Mouse (Mus musculus) cortical plate, adult 2 months (tissue): ENCODE measurements at regions not wholly inside any gene's neighbourhood (a gene's known extent, or its start where the extent isn't known, plus 50 kb on each side); places are given as distances from the start of the nearest gene placed in this dataset.

Source experiments
- H3K27ac ChIP-seq: fragments of 200-500 bp; 2 replicates; pipeline ENCODE4 v1.5.1; 2012; ENCODE audit warnings: low read length, control low read depth, inconsistent platforms; ENCODE audit not compliant: insufficient read depth
- H3K4me1 ChIP-seq: fragments of 200-500 bp; 2 replicates; pipeline ENCODE4 v1.6.1; 2011; ENCODE audit warnings: low read length; ENCODE audit not compliant: control insufficient read depth, insufficient read depth
- H3K4me3 ChIP-seq: fragments of 200-500 bp; 2 replicates; pipeline ENCODE4 v1.5.1; 2011; ENCODE audit warnings: mild to moderate bottlenecking, low read length, control low read depth; ENCODE audit not compliant: insufficient read depth
- CTCF ChIP-seq: fragments of 200-500 bp; IDR thresholded peaks from 2 replicates; pipeline ENCODE4 v1.5.1; 2011; ENCODE audit warnings: mild to moderate bottlenecking, control low read depth, low read length; ENCODE audit not compliant: insufficient read depth; ENCODE audit errors: extremely low read depth
- POLR2A ChIP-seq: fragments of 200-500 bp; IDR thresholded peaks from 2 replicates; pipeline ENCODE4 v1.6.1; 2011; ENCODE audit warnings: mild to moderate bottlenecking, low read length, control low read depth; ENCODE audit not compliant: insufficient read depth; ENCODE audit errors: extremely low read depth

DNA sequence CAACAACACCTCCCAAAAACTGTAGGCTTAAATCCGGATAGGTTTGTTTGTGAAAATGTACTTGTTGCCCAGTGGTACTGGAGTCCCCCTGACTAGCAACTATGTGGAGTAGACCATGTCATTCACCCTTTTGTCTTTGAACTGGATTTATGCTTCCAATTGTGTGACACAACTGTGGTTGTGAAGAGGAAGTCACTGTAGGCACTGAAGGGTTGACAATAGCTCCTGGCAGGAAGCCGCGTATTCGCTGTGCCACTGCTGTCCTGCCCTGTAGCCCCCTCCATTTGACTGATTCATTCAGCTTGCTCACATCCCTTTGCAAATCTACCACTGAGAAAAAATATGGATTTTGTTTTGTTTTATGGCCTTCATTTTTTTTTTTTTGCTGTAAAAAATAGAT lies 353.9 kb downstream of the Btg1 start:
- Histone ChIP-seq H3K4me1 (no peaks in the 10 kb centered on the region), H3K27ac (no peak overlapping the region), H3K4me3 (no peak overlapping the region)
- TF ChIP-seq CTCF = no peak
- TF ChIP-seq POLR2A = no peak

DNA sequence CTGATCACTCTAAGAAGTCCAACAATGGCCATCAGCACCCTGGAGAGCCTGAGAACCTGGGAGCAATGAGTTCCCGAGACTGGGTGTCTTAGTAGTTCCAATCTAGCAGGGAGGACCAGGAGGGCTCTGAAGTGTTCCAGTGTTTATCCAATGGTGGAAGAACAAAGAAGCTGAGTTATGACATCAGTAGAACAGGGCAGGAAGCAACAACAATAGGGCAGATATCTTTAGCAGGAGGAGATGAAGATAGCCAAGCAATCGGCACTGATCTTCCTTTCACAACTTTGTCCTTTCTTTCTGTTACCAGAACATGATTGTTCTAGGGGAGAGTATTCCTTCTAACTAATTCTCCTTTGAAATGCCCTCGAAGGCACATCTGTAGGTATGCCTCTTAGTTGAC lies 355.0 kb downstream of the Btg1 start:
- no peak for TF ChIP-seq POLR2A
- no peak for TF ChIP-seq CTCF
- Histone ChIP-seq H3K27ac (no peak overlapping the region), H3K4me1 (no peaks in the 10 kb centered on the region), H3K4me3 (no peak overlapping the region)

DNA sequence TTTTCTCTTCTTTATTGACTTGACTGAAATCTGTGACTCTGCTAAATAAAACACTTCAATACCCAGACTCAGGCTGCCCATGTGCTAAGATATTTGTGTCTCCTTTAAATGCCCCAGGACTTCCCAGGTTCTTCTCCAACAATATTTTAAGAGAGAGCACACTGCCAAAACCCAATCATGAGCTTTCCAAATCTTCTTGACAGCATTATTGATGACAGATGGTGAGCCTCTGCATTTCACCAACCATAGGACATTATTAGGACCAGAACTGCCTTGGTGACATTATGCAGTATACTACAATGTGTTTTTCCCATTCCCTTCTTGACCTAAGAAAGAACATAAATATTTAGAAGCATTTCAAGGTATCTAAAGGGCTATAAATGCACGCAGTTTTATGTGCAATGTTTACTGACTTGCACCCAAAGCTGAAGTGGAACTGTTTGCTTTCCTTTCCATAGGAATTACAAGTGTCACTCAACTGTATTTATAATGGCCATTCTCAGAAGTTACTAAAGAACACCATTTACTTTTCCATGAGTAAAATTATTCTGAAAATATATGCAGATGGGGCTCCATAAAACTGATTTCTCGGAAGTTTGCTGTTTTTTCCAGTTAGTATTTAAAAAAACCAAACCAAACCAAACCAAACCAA lies 357.6 kb downstream of the Btg1 start:
- Histone ChIP-seq H3K4me1 (no peaks in the 10 kb centered on the region), H3K4me3 (no peak overlapping the region)

DNA sequence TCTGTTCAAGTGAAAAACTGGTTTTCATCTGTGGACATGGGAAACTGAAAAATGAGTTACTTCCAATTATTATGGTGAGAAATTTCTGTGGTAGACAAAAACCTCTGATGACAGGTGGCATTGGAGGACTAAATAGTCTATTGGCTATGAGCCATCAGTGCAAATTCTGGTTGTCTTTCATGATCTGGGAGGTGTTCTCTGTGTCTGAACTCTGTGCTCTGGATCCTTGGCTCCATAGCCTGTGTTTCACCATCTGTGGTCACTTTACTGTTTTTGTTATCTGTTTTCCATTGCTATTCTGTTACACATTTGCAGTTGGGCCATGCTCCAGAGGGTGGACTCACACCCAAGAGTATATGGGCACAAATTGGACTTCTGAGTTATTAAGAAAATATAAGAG lies 359.9 kb downstream of the Btg1 start:
- TF ChIP-seq POLR2A (no peak), CTCF (no peak)
- H3K4me3 ChIP-seq = no peak overlapping the region
- no peaks in the 10 kb centered on the region for H3K4me1 ChIP-seq
- no peak overlapping the region for H3K27ac ChIP-seq

More for the DNA sequence above, 357.6 kb downstream of the Btg1 start:
- TF ChIP-seq POLR2A (no peak), CTCF (no peak)
- no peak overlapping the region for H3K27ac ChIP-seq

DNA sequence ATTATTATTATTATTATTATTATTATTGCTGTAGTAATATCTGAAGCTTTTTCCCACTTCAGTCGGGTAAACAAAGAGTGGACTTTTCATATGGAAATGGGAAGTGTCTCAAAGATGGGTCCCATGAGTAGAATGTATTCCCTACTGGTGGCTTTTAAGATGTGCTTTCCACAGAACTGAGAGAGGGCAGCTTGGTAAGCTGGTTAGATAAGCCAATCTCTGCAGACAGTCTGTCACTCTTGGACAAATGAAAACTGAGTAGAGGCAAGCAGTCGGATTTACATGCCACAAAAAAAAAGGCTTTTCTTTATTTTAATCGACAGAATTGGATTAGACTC lies 363.7 kb downstream of the Btg1 start:
- H3K4me1 ChIP-seq = no peaks in the 10 kb centered on the region
- no peak overlapping the region for H3K4me3 ChIP-seq
- no peak overlapping the region for H3K27ac ChIP-seq
- no peak for TF ChIP-seq CTCF
- no peak for TF ChIP-seq POLR2A

DNA sequence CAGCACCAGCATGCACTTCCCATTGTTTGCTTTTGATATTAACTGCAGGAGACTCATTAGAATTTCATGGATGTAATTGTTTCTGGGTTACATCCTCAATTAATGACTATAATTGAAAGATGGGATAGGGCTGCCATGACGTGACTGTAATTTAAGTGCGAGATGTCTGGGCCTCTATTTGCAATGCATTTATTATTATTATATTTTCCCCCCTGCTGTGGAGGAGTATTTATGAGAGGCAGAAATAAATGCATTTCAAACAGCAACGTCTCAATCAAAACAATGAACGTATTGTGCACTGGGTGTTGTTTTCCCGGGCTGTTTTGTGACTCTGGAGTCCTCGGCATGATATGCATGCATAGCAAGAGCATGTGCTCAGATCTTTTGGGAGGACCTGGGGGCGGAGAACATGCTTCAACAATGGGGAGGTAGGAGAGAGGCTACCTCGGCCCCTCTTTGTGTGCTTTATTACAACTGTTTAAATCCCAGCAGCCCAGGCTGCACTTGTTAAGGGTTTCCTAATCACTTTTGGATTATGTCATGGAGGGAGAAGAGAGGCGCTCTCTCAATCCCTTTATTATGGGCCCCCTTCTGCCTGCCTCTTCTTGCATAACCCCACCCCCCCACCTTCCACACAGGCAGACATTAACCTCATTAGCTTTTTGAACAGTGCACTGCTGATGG lies 364.2 kb downstream of the Btg1 start:
- Histone ChIP-seq H3K4me1 (no peaks in the 10 kb centered on the region), H3K27ac (no peak overlapping the region), H3K4me3 (no peak overlapping the region)
- TF ChIP-seq CTCF (no peak), POLR2A (no peak)

DNA sequence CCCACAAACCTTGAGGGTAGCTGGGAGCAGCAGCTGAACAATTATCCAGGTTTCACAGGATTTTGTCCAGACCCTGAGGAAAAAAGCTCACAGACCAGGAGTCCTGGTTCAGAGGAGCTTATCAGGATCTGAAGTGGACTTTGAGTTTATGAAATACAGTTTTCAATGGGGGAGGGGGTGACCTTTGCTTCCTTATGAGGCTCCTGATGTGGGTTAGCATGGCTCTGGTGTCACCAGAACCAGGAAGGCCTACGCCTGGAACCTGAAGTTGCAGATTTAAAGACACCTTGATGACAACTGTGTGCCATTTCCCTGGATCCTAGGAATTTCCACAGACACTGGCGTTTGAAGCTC lies 364.7 kb downstream of the Btg1 start:
- no peak for TF ChIP-seq CTCF
- TF ChIP-seq POLR2A = no peak
- H3K4me3 ChIP-seq = no peak overlapping the region
- no peak overlapping the region for H3K27ac ChIP-seq
- no peaks in the 10 kb centered on the region for H3K4me1 ChIP-seq

DNA sequence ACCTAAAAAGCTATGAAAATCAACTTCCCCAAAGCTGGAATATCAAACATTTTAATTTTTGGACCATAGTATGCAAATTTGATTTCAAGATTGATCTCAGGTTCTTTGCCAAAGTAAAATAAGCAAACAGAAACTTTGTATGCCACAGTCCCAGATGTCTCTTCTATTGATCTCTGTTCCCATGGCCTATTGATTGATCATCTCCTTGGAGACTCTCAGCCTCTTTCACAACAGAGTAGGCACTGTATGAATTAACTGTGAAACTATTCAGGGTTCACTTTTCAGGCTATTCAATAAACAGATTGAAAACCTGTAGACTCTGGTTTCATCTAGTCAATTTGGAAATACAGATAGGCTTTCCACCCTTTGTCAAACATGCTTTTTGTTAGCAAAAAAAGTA lies 384.1 kb downstream of the Btg1 start:
- H3K27ac ChIP-seq = no peak overlapping the region
- H3K4me3 ChIP-seq = no peak overlapping the region
- H3K4me1 ChIP-seq = no peaks in the 10 kb centered on the region
- no peak for TF ChIP-seq CTCF
- TF ChIP-seq POLR2A = no peak

DNA sequence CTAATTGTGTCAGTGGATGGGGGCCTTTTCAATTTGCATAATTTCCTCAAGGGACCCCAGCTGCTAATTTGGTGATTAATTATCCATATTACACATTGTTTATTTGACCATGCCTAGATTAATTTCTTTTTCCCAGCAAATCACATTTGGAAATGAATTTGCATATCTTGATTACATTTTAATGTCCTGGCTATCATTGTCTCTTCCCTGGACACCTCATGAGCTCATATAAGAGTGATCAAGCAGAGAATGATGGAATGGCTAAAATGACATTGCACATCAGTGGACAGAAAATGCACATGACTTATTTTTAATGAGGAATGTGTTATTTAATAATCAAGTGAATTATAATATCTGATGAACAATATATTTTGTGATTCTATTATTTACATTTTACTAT lies 392.1 kb downstream of the Btg1 start:
- TF ChIP-seq POLR2A (no peak), CTCF (no peak)
- Histone ChIP-seq H3K27ac (no peak overlapping the region), H3K4me1 (no peaks in the 10 kb centered on the region), H3K4me3 (no peak overlapping the region)

DNA sequence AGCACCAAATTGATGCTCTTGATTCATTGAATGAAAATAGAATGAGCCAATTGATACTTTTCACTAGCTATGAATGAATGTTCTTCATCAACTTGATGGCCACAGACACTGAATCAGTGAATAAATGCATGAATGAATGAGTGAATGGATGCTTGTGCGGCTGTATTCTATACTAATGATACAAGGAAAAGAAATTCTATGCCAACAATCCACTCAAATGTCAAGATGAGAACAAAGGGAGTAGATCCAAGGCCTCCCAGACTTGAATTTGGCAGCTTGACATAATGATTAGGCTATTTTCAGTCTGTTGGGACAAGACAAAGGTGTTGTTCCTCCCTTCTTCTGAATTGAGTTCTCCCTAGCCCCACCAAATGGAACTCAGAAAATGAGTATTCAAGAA lies 393.1 kb downstream of the Btg1 start:
- no peak overlapping the region for H3K27ac ChIP-seq
- TF ChIP-seq CTCF (no peak), POLR2A (no peak)
- no peaks in the 10 kb centered on the region for H3K4me1 ChIP-seq
- no peak overlapping the region for H3K4me3 ChIP-seq
